Mouse (Mus musculus): ENCODE measurements around the gene Pik3r2.

Pik3r2 gene

DNA sequence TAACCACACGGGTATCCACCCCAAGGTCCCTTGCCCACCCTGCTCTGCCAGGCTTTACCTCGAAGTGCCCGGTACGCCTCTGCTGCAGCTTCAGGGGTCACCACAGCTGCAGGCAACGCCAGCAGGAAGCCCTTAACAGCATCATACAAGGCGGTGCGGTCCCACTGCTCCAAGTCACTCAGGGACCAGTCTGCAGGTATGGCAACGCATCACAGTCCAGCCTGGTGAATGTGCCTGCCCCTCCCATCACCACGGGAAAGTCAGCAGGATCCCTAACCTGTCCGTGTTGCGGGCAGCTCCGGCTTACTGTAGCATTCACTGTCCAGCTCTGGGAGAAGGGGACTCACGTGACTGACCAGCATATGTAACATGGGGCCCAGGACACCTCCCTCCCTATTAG lies 4.4 kb downstream of the Pik3r2 start:
- no peak for DNase-seq

- DNase-seq: no peak
Observed at GRCm38 (mm10) chr8:70771217-70771616, 5.3 kb downstream of the Pik3r2 start.

- DNase-seq: no peak
Observed at GRCm38 (mm10) chr8:70770748-70771147, 5.8 kb downstream of the Pik3r2 start.

DNA sequence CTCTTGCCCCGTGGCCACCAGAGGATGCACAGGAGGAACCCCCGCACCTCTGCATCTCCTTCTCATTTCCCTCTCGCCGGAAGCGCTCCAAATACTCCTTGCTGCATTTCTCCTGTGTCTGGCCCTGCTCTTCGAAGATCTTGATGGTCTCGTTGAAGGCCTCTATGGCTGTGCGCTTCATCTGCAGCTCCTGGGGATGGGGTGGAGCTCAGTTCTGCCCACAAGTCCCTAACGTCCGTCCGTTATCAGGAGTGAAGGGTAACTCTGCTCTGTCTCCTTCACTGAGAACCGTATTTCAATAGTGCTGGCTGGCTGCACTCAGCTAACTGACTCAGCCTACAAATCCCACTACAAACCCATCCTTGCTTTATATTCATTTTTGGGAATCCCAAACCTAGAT lies 6.7 kb downstream of the Pik3r2 start:
- no peak for DNase-seq

DNA sequence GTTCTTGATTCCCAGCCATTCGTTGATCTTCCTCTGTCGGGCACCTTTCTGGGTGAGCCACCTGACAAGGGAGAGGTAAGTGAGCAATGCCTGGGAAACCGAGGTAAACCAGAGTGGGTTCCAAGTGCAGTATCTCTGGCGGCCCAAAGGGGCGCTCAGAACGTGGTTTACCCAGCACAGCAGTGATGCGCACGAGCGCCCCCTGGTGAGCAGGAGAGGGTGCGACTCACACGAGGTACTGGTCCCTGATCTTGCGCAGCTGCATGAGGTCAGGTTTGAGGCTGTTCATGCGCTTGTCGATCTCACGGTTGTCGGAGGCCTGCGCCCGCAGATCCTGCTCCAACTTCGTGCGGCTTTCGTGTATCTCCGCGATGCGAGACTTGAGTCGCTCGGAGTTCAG lies 7.2 kb downstream of the Pik3r2 start:
- DNase-seq: peak; percentile 93 to 96

DNA sequence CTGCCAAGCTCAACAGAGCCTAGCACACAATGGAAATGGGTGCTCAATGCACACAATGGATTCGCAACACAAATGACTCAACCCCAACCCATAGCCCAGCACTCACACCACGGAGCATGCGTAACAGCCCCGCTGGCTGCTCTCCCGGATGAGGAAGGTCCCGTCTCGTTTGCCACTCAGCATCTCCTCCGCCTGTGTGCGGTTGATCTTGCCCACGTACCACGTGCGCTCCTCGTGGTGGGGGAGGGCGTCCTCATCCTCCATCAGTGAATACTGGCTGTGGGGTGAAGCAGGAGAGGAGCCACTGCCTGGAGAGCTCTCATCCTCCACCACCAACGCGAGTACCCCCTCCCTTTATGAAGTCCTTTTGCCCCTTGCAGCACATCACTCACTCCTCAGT lies 7.6 kb downstream of the Pik3r2 start:
- peak in 1 of 2 experiments; percentile 23 for DNase-seq

- peak in 1 of 2 experiments; percentile 34 for DNase-seq
Observed at GRCm38 (mm10) chr8:70768231-70768776, 8.2 kb downstream of the Pik3r2 start.

- no peak for DNase-seq
Observed at GRCm38 (mm10) chr8:70767503-70767902, 9.0 kb downstream of the Pik3r2 start.

GRCm38 (mm10) chr8:70766571-70767440 lies 9.7 kb downstream of the Pik3r2 start:
- DNase-seq: peak; percentile 93

- DNase-seq: peak in 1 of 2 experiments; percentile 54
Observed at GRCm38 (mm10) chr8:70765838-70766570, 10.5 kb downstream of the Pik3r2 start.

DNA sequence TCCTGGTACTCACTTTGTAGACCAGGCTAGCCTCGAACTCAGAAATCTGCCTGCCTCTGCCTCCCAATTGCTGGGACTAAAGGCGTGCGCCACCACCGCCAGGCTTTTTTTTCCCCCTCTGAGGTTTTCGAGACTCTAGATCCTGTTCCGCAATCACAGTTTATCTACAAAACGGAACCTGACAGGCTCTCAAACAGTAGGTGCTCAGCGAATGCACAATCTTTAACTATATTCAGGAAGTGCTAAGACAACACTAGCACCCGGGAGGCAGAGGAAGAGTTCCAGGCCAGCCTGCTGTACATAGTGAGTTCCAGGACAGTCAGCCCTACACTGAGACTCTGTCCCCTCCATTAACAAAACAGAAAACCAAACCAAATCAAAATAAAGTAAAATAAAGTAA lies 11.2 kb downstream of the Pik3r2 start:
- DNase-seq: no peak

- peak in 1 of 2 experiments; percentile 36 for DNase-seq
Observed at GRCm38 (mm10) chr8:70764676-70765075, 11.8 kb downstream of the Pik3r2 start.

DNA sequence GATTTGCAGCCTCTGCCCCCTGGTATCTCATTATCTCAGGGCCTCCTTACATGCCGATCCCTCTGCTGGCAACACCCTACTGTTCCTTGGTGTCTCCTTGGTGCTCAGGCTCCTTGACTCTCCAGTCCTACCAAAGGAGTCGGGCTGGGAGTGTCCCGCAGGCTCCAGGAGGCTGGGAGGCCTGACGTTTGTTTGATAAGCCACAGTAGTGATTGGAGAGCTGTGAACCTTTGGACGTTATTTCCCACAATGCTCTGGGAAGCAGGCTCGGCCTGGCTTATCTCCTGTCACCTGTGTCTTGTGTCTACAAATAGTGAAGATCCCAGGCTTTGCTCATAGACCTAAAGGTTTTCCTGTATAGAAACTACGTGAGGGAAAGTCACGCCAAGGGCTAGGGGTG lies 12.5 kb downstream of the Pik3r2 start:
- no peak for DNase-seq

- DNase-seq: peak in 1 of 2 experiments; percentile 75
Observed at GRCm38 (mm10) chr8:70763354-70763753, 13.2 kb downstream of the Pik3r2 start.

DNA sequence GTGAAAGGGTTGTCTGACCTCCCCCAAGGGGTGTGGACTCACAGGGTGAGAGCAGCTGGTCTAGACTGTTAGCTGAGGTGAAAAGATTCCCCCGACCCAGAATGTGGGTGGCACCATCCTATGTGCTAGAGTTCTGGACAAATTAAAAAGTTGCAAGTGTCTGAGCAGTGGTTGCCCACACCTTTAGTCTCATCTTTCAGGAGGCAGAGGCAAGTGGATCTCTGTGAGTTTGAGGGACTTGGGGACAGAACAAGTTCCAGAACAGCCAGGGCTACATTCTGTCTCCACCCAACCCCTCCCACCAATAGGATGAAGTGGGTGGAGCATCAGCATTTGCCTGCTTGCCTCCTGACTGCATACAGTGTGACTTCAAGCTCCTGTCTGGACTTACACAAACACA lies 14.4 kb downstream of the Pik3r2 start:
- DNase-seq: no peak

GRCm38 (mm10) chr8:70760775-70761406 lies 15.6 kb downstream of the Pik3r2 start, which contains the start of gene Mpv17l2:
Gene Mpv17l2 (minus strand): TSS chr8:70760946.
- DNase-seq: peak; percentile 96 to 99

DNA sequence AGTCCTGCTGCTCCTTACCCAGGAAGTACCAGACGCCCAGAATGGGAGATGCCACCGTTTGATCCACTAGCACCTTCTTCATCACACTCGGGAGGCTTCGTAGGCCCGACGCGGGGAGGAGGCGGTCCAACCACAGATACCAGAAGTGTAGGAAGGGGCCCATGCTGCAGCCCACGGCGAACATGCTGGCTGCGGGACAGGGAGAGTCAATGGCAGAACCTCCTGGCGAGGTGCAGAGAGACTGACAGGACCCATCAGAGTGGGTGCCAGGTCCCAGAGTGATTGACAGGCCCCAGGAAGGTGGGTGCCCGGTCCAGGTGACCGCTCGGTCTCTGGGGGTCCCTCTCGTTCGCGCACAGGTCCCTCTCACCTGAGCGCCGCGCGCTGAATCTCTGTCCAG lies 16.2 kb downstream of the Pik3r2 start:
- DNase-seq: no peak

GRCm38 (mm10) chr8:70758616-70759561 lies 17.6 kb downstream of the Pik3r2 start:
- DNase-seq: peak; percentile 23 to 37

DNA sequence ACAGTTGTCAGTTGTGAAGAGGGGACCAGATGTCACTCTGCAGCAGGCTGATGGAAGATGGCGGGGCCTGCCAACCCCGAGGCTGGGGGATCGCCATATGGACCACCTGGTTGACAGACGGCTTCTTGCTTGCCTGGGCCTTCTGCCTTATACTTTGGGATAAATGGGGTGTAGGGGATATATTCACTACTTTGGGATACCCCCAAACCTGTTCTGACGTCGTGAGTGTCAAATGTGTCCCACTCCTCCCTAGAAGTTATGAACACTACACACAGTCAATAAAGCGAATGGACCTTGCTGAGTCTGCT lies 18.3 kb downstream of the Pik3r2 start:
- no peak for DNase-seq

DNA sequence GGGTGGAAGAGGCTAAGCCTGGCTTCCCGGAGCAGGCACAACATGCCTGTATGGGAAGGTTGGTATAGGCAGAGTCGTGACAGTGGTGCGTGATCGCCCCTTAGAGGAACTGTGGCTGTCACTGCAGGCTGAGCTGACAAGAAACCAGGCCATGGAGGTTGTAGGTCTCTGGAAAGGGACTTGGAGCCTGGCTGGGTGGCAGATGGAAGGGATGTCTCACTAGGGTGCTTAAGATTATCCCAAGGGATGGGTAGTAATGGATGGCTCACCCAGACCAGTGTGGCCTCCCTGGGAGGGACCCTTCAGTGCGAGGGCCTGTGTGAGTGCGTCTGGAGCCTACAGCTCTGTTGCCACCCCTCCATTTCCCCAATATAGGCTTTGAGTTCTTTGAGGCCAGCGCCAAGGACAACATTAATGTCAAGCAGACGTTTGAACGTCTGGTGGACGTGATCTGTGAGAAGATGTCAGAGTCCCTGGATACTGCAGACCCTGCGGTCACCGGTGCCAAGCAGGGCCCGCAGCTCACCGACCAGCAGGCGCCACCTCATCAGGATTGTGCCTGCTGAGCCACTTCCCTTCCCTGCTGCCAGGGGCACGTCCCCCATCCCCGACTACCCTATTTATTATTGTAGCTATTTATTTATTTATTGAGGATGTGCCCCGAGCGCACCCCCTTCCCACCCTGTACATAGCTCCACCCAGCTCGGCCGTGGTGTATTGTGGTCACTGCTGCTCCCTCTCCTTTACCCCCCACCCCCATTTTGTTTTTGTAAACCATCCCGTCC lies 18.8 kb downstream of the Pik3r2 start:
- DNase-seq: peak in 1 of 2 experiments; percentile 19

DNA sequence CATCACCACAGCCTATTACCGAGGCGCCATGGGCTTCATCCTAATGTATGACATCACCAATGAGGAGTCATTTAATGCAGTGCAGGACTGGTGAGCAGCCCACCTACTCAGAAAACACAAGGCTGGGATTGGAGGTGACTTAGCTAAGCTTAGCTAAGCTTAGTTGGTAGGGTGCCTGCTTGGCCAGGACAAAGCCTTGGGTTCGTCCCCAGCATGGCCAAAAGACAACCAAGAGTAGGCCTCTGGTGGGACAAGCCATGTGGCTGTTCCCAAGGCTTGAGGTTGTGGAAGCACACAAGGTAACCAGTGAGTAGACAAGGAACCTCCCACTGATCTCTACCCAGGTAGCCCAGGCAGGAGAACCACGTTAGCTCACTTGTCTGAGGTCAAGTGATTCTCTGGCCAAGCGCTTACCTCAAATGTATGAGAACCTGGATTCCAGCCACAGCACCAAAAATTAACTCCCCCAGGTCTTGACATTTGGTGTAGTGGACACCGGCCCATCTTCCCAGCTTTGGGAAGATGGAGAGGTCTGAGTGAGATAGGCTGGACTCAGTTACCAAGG lies 20.0 kb downstream of the Pik3r2 start:
- DNase-seq: peak in 1 of 2 experiments; percentile 3
